Mouse (Mus musculus): ENCODE results near the gene Gda. TPM values are rescaled to one million over a fixed set of nuclear protein-coding genes. Genes with fewer than 3 reads are reported as not detected.
A peak's percentile ranks its signal among the peaks of the same experiment; 100 is the strongest.

The Gda gene
- total RNA-seq, 4 experiments from 2014 or later = 14.2 to 25.5 (median 15.2) TPM

GRCm38 (mm10) chr19:21457461-21457860, 15.8 kb downstream of the Gda start:
- peak; percentile 62 for DNase-seq (ENCODE audit: low spot score)

DNA sequence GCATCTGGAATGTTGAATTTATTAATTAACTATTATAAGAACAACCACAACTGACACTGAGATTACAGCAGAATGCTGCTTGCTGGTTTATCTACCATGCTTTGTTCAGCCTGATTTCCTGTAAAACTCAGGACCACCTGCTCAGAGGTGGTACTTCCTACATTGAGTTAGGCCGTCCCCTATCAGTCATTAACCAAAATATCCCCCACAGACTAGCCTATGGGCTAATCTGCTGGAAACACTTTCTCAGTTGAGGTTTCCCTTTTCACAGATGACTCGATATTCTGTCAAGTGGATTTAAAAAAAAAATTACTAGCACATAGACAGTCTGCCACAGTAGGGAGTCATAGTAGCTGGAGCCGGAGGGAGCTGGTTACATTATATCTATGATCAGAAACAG, 31.5 kb downstream of the Gda start:
- no peak for DNase-seq (ENCODE audit: low spot score)

GRCm38 (mm10) chr19:21440841-21441240, 32.4 kb downstream of the Gda start:
- DNase-seq (ENCODE audit: low spot score) = no peak

DNA sequence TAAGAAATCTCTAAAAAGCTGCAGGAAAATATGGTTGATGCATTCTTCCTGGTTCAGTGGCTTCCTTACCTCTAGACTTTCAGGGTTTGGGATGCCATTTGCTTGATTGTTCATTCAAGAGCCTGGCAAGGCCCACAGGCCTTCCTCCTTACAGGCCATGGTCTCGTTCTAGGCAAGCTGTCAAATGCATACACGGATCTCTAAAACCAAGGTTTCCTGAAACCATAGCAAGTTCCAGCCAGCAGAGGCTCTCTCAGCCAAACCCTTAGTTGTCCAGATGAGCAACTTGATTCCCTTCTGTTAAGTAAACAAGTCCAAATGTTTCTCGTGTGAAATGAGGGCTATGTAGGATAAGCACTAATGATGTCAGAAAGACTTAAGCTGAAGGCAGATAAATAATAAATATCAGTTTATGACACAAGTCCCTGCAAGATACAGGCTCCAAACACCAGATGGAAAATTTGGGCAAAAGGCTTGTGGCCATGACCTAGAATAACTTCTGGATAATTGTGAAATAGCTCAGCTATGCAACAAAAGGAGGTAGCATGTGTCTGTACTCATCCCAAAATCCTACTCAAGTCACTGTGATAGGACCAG, 34.0 kb downstream of the Gda start:
- DNase-seq (ENCODE audit: low spot score) = peak; percentile 34

DNA sequence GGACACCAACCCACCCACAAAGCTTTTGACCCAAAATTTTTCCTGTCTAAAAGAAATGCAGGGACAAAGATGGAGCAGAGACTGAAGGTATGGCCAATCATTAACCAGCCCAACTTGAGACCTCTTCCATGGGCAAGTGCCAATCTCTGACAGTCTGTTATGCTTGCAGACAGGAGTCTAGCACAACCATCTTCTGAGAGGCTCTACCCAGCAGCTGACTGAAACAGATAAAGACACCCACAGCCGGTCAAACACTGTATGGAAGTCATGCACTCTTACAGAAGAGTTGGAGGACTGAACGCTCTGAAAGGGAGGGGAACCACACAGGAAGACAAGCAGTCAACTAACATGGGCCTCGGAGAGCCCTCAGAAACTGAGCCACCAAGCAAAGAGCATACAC, 36.7 kb downstream of the Gda start:
- no peak for DNase-seq (ENCODE audit: low spot score)

DNA sequence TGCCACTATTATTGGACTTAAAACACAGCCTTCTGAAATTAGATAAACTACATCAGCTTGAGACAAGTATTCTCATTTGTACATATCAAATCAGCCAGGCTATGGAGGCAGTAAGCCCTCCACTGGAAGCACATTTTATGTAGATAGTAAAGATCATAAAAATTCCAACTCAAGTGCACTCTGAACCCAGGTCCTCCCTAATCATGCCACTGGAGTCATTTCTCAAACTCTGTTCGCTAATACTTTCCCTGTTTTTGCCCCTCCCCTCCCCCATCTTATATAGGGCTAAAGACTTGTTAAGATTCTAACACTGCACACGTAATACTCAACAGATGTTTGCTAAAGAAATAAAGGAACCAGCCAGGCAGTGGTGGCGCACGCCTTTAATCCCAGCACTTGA, 39.9 kb downstream of the Gda start:
- DNase-seq (ENCODE audit: low spot score) = no peak

- no peak for DNase-seq (ENCODE audit: low spot score)
Observed at GRCm38 (mm10) chr19:21432879-21433278, 40.4 kb downstream of the Gda start.

- no peak for DNase-seq (ENCODE audit: low spot score)
Observed at GRCm38 (mm10) chr19:21432286-21432685, 41.0 kb downstream of the Gda start.

DNA sequence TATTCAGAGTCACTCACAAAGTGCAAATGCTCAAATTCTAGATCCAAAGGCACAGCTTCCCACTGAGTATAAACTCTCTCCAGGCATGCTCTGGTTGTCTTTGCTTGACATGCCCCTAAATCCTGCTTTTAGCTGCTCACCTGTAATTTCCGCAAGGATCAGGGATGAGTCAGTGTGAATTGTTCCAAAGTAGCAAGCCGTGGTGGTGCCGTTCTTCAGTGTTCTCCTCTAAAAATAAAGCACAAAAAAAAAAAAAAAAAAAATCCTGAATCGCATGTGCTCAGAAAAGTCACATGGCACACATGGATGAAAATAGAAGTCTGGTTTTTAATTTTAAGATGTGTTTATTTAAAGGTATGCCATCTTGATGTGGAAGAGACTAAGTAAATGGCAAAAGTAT, 47.9 kb downstream of the Gda start:
- DNase-seq (ENCODE audit: low spot score) = no peak

- DNase-seq (ENCODE audit: low spot score) = no peak
Observed at GRCm38 (mm10) chr19:21423731-21424130, 49.5 kb downstream of the Gda start.

DNA sequence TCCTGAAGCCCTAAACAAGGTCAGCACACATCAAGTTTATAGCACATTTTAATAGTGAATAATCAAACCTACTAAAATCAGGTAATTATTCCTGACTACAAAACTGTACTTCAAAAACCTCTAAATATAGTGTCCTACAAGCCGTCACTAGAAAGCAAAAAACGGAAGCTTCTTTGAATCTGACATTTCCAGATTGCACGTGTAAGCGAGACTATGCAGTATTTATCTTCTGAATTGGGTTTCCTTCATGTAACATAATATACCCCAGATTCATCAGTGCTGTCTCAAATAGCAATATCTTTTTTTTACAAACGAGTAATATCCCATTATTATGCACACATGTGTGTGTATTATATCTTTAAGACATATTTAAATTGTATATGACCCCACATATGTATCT, 54.8 kb downstream of the Gda start:
- DNase-seq (ENCODE audit: low spot score) = no peak

DNA sequence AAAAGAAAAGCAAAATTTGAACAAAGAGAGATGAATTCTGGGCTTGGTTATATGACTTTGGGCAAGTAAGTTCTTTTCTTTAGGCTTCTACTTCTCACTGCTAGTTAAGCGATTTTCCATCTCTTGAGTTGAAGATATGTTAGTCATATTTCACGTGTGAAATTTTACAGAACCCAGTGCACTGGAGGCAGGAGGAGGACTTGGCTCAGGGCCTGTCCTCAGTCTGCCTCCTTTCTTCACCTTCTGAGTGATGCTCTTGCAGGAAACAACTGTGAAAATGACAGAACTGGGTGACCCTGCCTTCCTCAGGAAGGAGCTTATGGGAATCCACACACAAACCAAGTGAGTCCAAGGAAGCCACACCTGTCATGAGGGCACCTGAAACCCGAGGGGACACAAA, 57.9 kb downstream of the Gda start:
- no peak for DNase-seq (ENCODE audit: low spot score)

DNA sequence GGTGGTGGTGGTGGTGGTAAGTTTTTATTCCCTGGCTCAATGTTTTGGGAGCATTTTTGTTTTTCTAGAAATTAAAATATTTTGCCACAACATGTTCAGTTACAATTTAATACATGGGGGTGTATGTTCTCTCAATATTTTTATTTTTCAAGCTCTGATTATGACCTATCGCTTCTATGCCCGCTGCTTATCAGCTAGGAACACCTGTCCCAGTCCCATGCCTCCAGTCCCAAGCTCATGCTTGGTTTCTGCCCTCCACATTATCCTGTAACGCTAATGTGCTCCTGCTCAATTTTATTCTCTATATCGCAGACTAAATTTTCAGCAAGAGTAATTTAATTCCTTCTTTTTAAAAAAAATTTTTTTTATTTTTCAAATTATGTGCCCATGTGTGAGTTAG, 64.1 kb downstream of the Gda start:
- DNase-seq (ENCODE audit: low spot score) = no peak

DNA sequence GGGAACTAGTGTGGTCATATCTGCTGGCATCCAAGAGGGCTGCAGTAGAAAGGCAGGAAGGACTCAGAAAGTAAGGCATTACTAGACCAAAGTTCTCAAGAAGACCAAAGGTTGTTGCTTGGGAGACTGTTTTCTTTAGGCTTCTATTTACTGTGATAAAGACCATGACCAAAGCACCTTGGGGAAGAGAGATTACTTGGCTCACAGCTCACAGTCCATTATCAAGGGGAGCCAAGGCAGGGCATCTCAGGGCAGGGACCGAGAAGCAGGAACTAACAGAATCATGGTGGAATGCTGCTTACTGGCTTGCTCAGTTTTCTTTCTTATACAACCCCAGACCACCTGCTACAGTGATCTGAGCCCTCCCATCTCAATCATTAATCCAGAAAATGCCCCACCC, 65.9 kb downstream of the Gda start:
- DNase-seq (ENCODE audit: low spot score) = no peak

GRCm38 (mm10) chr19:21397994-21398393, 75.3 kb downstream of the Gda start:
- no peak for DNase-seq (ENCODE audit: low spot score)

GRCm38 (mm10) chr19:21396364-21396763, 76.9 kb downstream of the Gda start:
- no peak for DNase-seq (ENCODE audit: low spot score)

DNA sequence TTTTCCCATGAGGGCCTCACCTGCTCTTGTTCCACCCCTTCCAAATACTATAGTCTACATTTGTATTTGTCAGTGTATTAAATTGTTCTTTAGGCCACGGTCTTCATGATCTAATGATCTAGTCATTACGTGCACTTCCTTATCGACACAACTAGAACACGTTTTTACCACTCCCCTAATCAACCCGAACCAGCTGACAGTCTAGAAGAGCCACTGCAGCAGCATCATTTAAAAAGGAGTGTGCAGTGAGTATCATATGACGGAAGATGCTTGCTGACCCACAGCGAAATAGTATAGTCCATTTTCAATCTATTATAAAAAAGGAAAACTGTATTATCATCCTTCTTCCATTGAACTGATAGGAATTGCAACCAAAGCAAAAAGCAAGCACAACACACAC, 82.3 kb downstream of the Gda start:
- DNase-seq (ENCODE audit: low spot score) = no peak

- DNase-seq (ENCODE audit: low spot score) = no peak
Observed at GRCm38 (mm10) chr19:21386842-21387241, 86.4 kb downstream of the Gda start.

DNA sequence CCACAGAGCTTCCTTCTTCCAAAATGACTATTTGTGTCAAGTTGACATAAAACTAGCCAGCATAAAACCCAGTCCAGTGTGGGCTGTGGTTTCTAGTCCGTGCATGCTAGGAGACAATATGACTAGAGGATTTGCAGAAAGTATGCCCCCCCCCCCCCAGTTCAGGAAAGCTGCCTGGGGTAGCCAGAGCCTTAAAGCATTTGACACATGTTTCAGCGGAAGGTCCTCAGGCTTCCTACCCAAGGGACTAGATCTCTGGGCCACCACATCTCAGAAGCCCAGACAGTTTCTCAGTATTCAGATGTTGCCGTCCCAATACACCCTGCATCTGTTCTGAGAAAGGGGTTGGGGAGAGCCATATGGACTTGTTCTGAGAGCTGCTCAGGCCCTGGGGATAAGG, 89.0 kb downstream of the Gda start:
- no peak for DNase-seq (ENCODE audit: low spot score)

DNA sequence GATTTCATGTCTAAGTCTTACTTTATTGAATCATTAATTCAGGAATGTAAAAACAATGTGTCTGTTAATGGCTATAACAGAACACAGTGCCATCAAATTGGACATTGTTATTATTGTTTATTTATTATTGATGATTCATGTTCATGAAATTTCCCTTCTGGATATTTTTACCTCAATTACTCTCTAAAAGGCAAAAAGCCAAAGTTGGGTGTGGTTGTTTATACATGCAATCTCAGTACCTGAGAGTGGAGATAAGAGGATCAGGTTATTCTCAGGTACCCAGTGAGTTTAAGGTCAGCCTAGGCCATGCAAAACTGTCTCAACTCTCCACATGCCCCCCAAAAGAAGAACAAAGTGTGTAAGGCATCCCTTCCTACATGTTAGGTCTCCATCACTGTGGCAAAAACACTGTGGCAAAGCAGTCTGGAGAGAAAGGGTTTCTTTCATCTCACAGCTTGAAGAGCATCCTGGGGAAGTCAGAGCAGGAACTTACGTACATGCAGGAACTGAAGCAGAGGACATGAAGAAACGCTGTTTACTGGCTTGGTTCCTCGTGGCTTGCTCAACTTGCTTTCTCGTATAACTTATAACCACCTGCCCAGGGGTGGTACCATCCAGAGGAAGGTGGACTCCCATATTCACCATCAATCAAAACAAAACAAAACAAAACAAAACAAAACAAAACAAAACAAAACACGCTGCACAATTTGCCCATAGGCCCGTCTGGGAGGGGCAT, 89.6 kb downstream of the Gda start:
- peak; percentile 76 for DNase-seq (ENCODE audit: low spot score)

- peak; percentile 59 for DNase-seq (ENCODE audit: low spot score)
Observed at GRCm38 (mm10) chr19:21381696-21382095, 91.5 kb downstream of the Gda start.

GRCm38 (mm10) chr19:21379195-21379594, 94.0 kb downstream of the Gda start:
- no peak for DNase-seq (ENCODE audit: low spot score)

DNA sequence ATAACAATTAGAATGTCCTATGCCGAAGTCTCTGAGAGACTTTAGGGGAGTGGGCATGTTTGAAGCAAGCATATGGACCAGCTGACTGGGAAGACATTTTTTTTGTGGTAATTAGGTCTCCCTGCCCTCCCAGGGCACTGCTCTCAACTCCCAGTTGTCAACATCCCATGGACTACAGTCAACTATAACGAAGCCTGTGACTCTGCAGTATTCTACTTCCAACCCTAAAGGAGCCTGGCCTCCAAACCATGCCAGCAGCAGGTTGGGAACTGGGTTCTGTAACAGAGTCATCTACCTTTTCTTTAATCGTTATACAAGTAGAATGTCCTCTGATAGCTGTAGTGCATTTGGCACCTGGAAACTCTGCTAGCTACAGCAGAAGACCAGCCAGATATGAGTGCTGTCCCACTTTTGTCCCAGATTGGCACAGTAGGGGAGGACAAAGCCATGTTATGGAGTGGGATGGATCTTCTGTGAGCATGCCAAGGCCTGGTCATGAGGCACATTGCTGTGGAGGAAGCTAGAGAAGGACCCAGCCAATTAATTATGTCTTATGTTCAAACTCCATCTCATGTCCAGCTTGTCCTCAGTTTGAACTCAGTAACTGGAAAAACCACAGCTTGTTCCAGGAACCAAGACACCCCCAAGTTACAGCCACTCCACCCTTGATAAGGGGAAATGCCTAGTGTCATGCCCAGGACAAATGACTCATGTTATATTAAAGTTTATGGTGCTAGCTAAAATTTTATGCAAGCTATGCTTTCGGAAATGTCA, 96.6 kb downstream of the Gda start:
- peak; percentile 69 for DNase-seq (ENCODE audit: low spot score)

Measured in heart, adult 8-10 months (tissue).